Mouse (Mus musculus) embryonic fibroblast, embryonic 13.5 days (primary cell): ENCODE measurements at regions not wholly inside any gene's neighbourhood (a gene's known extent, or its start where the extent isn't known, plus 50 kb on each side); places are given as distances from the start of the nearest gene placed in this dataset.
A peak's percentile ranks its signal among the peaks of the same experiment; 100 is the strongest.

ENCODE experiments used
- H3K27ac ChIP-seq: 2 replicates; pipeline ENCODE4 v1.5.1; 2012; ENCODE audit warnings: low read length, control low read depth, inconsistent platforms; ENCODE audit not compliant: insufficient read depth
- H3K4me1 ChIP-seq: 2 replicates; pipeline ENCODE4 v1.6.1; 2011; ENCODE audit warnings: low read length; ENCODE audit not compliant: control insufficient read depth, insufficient read depth
- H3K4me3 ChIP-seq: 2 replicates; pipeline ENCODE4 v1.5.1; 2011; ENCODE audit warnings: mild to moderate bottlenecking, control low read depth, low read length; ENCODE audit not compliant: insufficient read depth
- CTCF ChIP-seq: IDR thresholded peaks from 2 replicates; pipeline ENCODE4 v1.5.1; 2011; ENCODE audit warnings: mild to moderate bottlenecking, control low read depth, low read length, moderate library complexity, borderline replicate concordance; ENCODE audit not compliant: insufficient read depth
- POLR2A ChIP-seq: IDR thresholded peaks from 2 replicates; pipeline ENCODE4 v1.6.1; 2011; ENCODE audit warnings: low read depth, mild to moderate bottlenecking, control low read depth, low read length, moderate library complexity

GRCm38 (mm10) chr8:4411126-4411525, 81.7 kb upstream of the Cers4 start:
- no peak for TF ChIP-seq CTCF
- TF ChIP-seq POLR2A, result no peak
- no peaks in the 10 kb centered on the region for H3K4me1 ChIP-seq
- no peak overlapping the region for H3K4me3 ChIP-seq
- H3K27ac ChIP-seq, result no peak overlapping the region

- Histone ChIP-seq H3K4me1 (no peaks in the 10 kb centered on the region), H3K27ac (no peak overlapping the region), H3K4me3 (no peak overlapping the region)
- TF ChIP-seq POLR2A (no peak), CTCF (no peak)
Observed at GRCm38 (mm10) chr8:4411836-4412235, 81.0 kb upstream of the Cers4 start.

GRCm38 (mm10) chr8:4413206-4413605, 79.6 kb upstream of the Cers4 start:
- Histone ChIP-seq H3K4me1 (no peaks in the 10 kb centered on the region), H3K4me3 (no peak overlapping the region), H3K27ac (no peak overlapping the region)
- TF ChIP-seq POLR2A (no peak), CTCF (0 out of 2 replicates have a peak, but pooled peaks have one; percentile 2)

- H3K4me3 ChIP-seq, result no peak overlapping the region
- H3K4me1 ChIP-seq, result no peaks in the 10 kb centered on the region
- H3K27ac ChIP-seq, result no peak overlapping the region
- TF ChIP-seq CTCF, result no peak
- TF ChIP-seq POLR2A, result no peak
Observed at GRCm38 (mm10) chr8:4413764-4414163, 79.1 kb upstream of the Cers4 start.

- no peak overlapping the region for H3K27ac ChIP-seq
- H3K4me1 ChIP-seq, result no peaks in the 10 kb centered on the region
- no peak for TF ChIP-seq CTCF
- no peak overlapping the region for H3K4me3 ChIP-seq
Observed at GRCm38 (mm10) chr8:4417141-4417540, 75.7 kb upstream of the Cers4 start.

GRCm38 (mm10) chr8:4433161-4433560, 59.7 kb upstream of the Cers4 start:
- Histone ChIP-seq H3K4me3 (no peak overlapping the region), H3K4me1 (no peaks in the 10 kb centered on the region), H3K27ac (no peak overlapping the region)
- TF ChIP-seq POLR2A, result no peak
- TF ChIP-seq CTCF, result no peak

GRCm38 (mm10) chr8:4436546-4436945, 56.3 kb upstream of the Cers4 start:
- TF ChIP-seq CTCF (no peak), POLR2A (no peak)
- Histone ChIP-seq H3K27ac (no peak overlapping the region), H3K4me1 (no peaks in the 10 kb centered on the region), H3K4me3 (no peak overlapping the region)
